Mouse (Mus musculus) lung, adult 2 months (tissue): Measurements from ENCODE around the gene Ofd1.

Experiments
- CTCF ChIP-seq: fragments of 200-500 bp; IDR thresholded peaks from 2 replicates; pipeline ENCODE4 v1.5.1; 2011; ENCODE audit warnings: mild to moderate bottlenecking, low read length, control low read depth; ENCODE audit not compliant: insufficient read depth
- POLR2A ChIP-seq: fragments of 200-500 bp; IDR thresholded peaks from 2 replicates; pipeline ENCODE4 v1.6.1; 2011; ENCODE audit warnings: low read depth, mild to moderate bottlenecking, control low read depth, low read length, borderline replicate concordance; ENCODE audit errors: extremely low read depth

GRCm38 (mm10) chrX:166407865-166408264, 32.6 kb downstream of the Ofd1 start:
- TF ChIP-seq POLR2A (no peak), CTCF (no peak)
